Mouse (Mus musculus) embryonic facial prominence, embryonic 11.5 days (tissue): ENCODE results near the gene St6galnac5. TPM values are rescaled to one million over a fixed set of nuclear protein-coding genes. Genes with fewer than 3 reads are reported as not detected.
A peak's percentile ranks its signal among the peaks of the same experiment; 100 is the strongest.

Experiments
- ATAC-seq: fragments of 200-750 bp; cut with Nextera tagmentation; replicated peaks from 2 replicates; pipeline ENCODE4 v1.8.0; 2017; ENCODE audit warnings: low read depth; ENCODE audit not compliant: insufficient number of reproducible peaks, low FRiP score, low TSS enrichment
- DNase-seq: peaks from one replicate; pipeline ENCODE4 v3.0.0-alpha.2; 2015; ENCODE audit warnings: low spot score
- H3K27ac ChIP-seq: fragments of 300-500 bp; sonication (generic); replicated peaks from 2 replicates; pipeline ENCODE4 v1.5.1; 2014; ENCODE audit warnings: mild to moderate bottlenecking, low read depth, low read length, control low read depth
- H3K27me3 ChIP-seq: fragments of 300-500 bp; sonication (generic); 2 replicates; pipeline ENCODE4 v1.6.1; 2014; ENCODE audit warnings: mild to moderate bottlenecking, low read length, moderate library complexity, mixed read lengths; ENCODE audit not compliant: control insufficient read depth, insufficient read depth
- H3K36me3 ChIP-seq: fragments of 300-500 bp; sonication (generic); replicated peaks from 2 replicates; pipeline ENCODE4 v1.6.1; 2014; ENCODE audit warnings: low read depth, mild to moderate bottlenecking, low read length, moderate library complexity, mixed read lengths; ENCODE audit not compliant: control insufficient read depth, insufficient read depth
- H3K4me1 ChIP-seq: fragments of 300-500 bp; sonication (generic); 2 replicates; pipeline ENCODE4 v1.6.1; 2014; ENCODE audit warnings: low read length, mixed read lengths; ENCODE audit not compliant: control insufficient read depth, insufficient read depth
- H3K4me2 ChIP-seq: fragments of 300-500 bp; sonication (generic); 2 replicates; pipeline ENCODE4 v1.6.1; 2014; ENCODE audit warnings: low read depth, mild to moderate bottlenecking, control low read depth, low read length, moderate library complexity
- H3K4me3 ChIP-seq: fragments of 300-500 bp; sonication (generic); 2 replicates; pipeline ENCODE4 v1.5.1; 2014; ENCODE audit warnings: low read depth, low read length, control low read depth
- H3K9ac ChIP-seq: fragments of 300-500 bp; sonication (generic); replicated peaks from 2 replicates; pipeline ENCODE4 v1.6.1; 2014; ENCODE audit warnings: mild to moderate bottlenecking, control low read depth, low read length
- H3K9me3 ChIP-seq: fragments of 300-500 bp; sonication (generic); replicated peaks from 2 replicates; pipeline ENCODE4 v1.6.1; 2016; ENCODE audit warnings: mild to moderate bottlenecking, low read length, inconsistent platforms, mixed read lengths; ENCODE audit not compliant: control insufficient read depth
- WGBS: fragments of 180-500 bp; shearing (Covaris S2); extraction: QIAGEN DNeasy Blood & Tissue Kit; methylation state at CpG from one replicate; pipeline ENCODE4 v1.1.7; 2014; 5-methylcytosine and 5-hydroxymethylcytosine counted together
- polyA plus RNA-seq: library from polyadenylated mRNA; unstranded; fragments of >200 nt; fragmentation: Nextera tagmentation; extraction: Ambion mirVana; gene quantifications from 2 replicates; pipeline ENCODE4 v1.2.1, GENCODE M21; 2014

The St6galnac5 gene
- polyA plus RNA-seq, 1 experiment from 2014 or later, result 1.3 TPM

- H3K4me2 ChIP-seq, result no peak overlapping the region
- no peaks in the 10 kb centered on the region for H3K9me3 ChIP-seq
- H3K27ac ChIP-seq, result no peak overlapping the region
- no peaks in the 10 kb centered on the region for H3K36me3 ChIP-seq
- no peak overlapping the region for H3K4me3 ChIP-seq
- WGBS, result 91% methylated on average over 15 of the region's 15 CpGs
- ATAC-seq (no peak), DNase-seq (no peak)
- H3K4me1 ChIP-seq, result no peaks in the 10 kb centered on the region
- no peak overlapping the region for H3K9ac ChIP-seq
- no peaks in the 10 kb centered on the region for H3K27me3 ChIP-seq
These were observed 32.7 kb downstream of the St6galnac5 start for GRCm38 (mm10) chr3:152949233-152949777.

- Histone ChIP-seq H3K9ac (no peak overlapping the region), H3K36me3 (no peaks in the 10 kb centered on the region), H3K27ac (no peak overlapping the region), H3K27me3 (no peaks in the 10 kb centered on the region), H3K4me1 (no peaks in the 10 kb centered on the region), H3K9me3 (no peaks in the 10 kb centered on the region), H3K4me2 (no peak overlapping the region), H3K4me3 (no peak overlapping the region)
- ATAC-seq (no peak), DNase-seq (no peak)
- 86% methylated on average over 7 of the region's 7 CpGs for WGBS
These were observed 33.5 kb downstream of the St6galnac5 start for GRCm38 (mm10) chr3:152948556-152948955.

GRCm38 (mm10) chr3:152947031-152947640, 34.9 kb downstream of the St6galnac5 start:
- H3K9ac ChIP-seq, result no peak overlapping the region
- no peaks in the 10 kb centered on the region for H3K36me3 ChIP-seq
- DNase-seq, result no peak
- H3K27me3 ChIP-seq, result no peaks in the 10 kb centered on the region
- H3K4me3 ChIP-seq, result no peak overlapping the region
- no peak for ATAC-seq
- H3K4me2 ChIP-seq, result no peak overlapping the region
- no peaks in the 10 kb centered on the region for H3K9me3 ChIP-seq
- H3K4me1 ChIP-seq, result no peaks in the 10 kb centered on the region
- H3K27ac ChIP-seq, result no peak overlapping the region
- 87% methylated on average over 11 of the region's 11 CpGs for WGBS

GRCm38 (mm10) chr3:152944766-152945165, 37.3 kb downstream of the St6galnac5 start:
- H3K9me3 ChIP-seq, result no peaks in the 10 kb centered on the region
- H3K36me3 ChIP-seq, result no peaks in the 10 kb centered on the region
- no peak overlapping the region for H3K27ac ChIP-seq
- H3K27me3 ChIP-seq, result no peaks in the 10 kb centered on the region
- no peak overlapping the region for H3K4me2 ChIP-seq
- 77% methylated on average over 3 of the region's 3 CpGs for WGBS
- no peak overlapping the region for H3K9ac ChIP-seq
- H3K4me3 ChIP-seq, result no peak overlapping the region
- ATAC-seq, result no peak
- no peak for DNase-seq
- H3K4me1 ChIP-seq, result no peaks in the 10 kb centered on the region

- no peak overlapping the region for H3K4me3 ChIP-seq
- no peaks in the 10 kb centered on the region for H3K9me3 ChIP-seq
- no peaks in the 10 kb centered on the region for H3K27me3 ChIP-seq
- no peak overlapping the region for H3K27ac ChIP-seq
- no peak overlapping the region for H3K9ac ChIP-seq
- no peaks in the 10 kb centered on the region for H3K4me1 ChIP-seq
- H3K36me3 ChIP-seq, result no peaks in the 10 kb centered on the region
- 83% methylated on average over 11 of the region's 11 CpGs for WGBS
- ATAC-seq (peak; percentile 48; the same call in 1 of the 2 replicates), DNase-seq (no peak)
- H3K4me2 ChIP-seq, result no peak overlapping the region
These were observed 39.1 kb downstream of the St6galnac5 start for GRCm38 (mm10) chr3:152942985-152943384.

GRCm38 (mm10) chr3:152941671-152942070, 40.4 kb downstream of the St6galnac5 start:
- WGBS, result 82% methylated on average over 5 of the region's 5 CpGs
- H3K27me3 ChIP-seq, result no peaks in the 10 kb centered on the region
- H3K9ac ChIP-seq, result no peak overlapping the region
- H3K4me2 ChIP-seq, result no peak overlapping the region
- no peaks in the 10 kb centered on the region for H3K36me3 ChIP-seq
- no peak overlapping the region for H3K27ac ChIP-seq
- no peak for ATAC-seq
- no peak overlapping the region for H3K4me3 ChIP-seq
- no peak for DNase-seq
- no peaks in the 10 kb centered on the region for H3K4me1 ChIP-seq
- H3K9me3 ChIP-seq, result no peaks in the 10 kb centered on the region

DNA sequence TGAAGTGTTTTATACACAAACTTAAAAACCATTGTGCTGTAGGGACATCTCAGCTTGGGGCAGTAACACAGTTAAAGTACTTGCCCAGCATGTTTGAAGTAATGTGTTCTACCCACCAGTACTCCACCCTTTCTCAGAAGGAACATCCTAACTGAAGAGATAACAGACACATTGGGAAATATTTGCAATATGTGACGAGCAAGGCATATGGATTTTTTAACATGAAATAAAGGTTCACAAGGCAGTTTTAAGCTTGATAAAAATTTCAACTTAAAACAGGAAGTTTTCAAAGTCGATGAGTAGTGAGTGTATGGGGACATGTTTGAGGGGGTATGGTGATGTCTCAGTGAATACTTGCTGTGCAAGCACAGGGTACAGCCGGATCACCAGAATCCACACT, 45.7 kb downstream of the St6galnac5 start:
- no peak for ATAC-seq
- 94% methylated on average over 3 of the region's 3 CpGs for WGBS
- no peak overlapping the region for H3K4me3 ChIP-seq
- H3K36me3 ChIP-seq, result no peaks in the 10 kb centered on the region
- H3K4me2 ChIP-seq, result no peak overlapping the region
- H3K27me3 ChIP-seq, result no peaks in the 10 kb centered on the region
- H3K27ac ChIP-seq, result no peak overlapping the region
- DNase-seq, result no peak
- no peak overlapping the region for H3K9ac ChIP-seq
- H3K9me3 ChIP-seq, result no peaks in the 10 kb centered on the region
- H3K4me1 ChIP-seq, result no peaks in the 10 kb centered on the region

DNA sequence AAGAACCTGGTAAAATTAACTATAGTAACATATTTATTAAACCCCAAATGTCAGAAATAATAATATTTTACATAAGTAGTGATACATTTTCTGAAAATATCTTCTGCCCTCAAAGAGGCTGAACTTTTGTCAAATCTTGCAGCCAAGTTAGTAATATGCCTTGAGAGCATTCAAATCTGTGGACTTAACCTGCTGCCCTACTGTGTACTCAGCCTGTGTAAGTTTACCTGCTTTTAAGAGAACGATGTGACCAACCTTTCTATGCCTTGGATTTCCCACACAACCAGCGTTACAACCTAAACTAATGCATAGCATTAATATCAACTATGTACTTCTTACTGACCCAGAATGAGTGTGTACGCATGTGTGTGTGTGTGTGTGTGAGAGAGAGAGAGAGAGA, 48.3 kb downstream of the St6galnac5 start:
- Histone ChIP-seq H3K27ac (no peak overlapping the region), H3K27me3 (no peaks in the 10 kb centered on the region), H3K4me3 (no peak overlapping the region), H3K9ac (no peak overlapping the region), H3K4me1 (no peaks in the 10 kb centered on the region), H3K9me3 (no peaks in the 10 kb centered on the region), H3K36me3 (no peaks in the 10 kb centered on the region), H3K4me2 (no peak overlapping the region)
- no peak for ATAC-seq
- DNase-seq, result no peak
- WGBS, result 95% methylated on average over 3 of the region's 3 CpGs
